Mouse (Mus musculus) kidney, adult 2 months (tissue): ENCODE data around the gene Clec2d. TPM values are rescaled to one million over a fixed set of nuclear protein-coding genes. Genes with fewer than 3 reads are reported as not detected.
A peak's percentile ranks its signal among the peaks of the same experiment; 100 is the strongest.

Experiments used
- DNase-seq: peaks from one replicate; pipeline ENCODE4 v3.0.0; 2021
- H3K27ac ChIP-seq: fragments of 200-500 bp; 2 replicates; pipeline ENCODE4 v1.5.1; 2012; ENCODE audit warnings: low read depth, low read length, control low read depth, inconsistent platforms; ENCODE audit not compliant: insufficient read depth
- H3K27me3 ChIP-seq: fragments of 200-500 bp; replicated peaks from 2 replicates; pipeline ENCODE4 v1.6.1; 2012; ENCODE audit warnings: mild to moderate bottlenecking, moderate library complexity, low read length, inconsistent platforms; ENCODE audit not compliant: control insufficient read depth, insufficient read depth
- H3K36me3 ChIP-seq: fragments of 200-500 bp; 2 replicates; pipeline ENCODE4 v1.6.1; 2012; ENCODE audit warnings: mild to moderate bottlenecking, moderate library complexity, low read length, inconsistent platforms; ENCODE audit not compliant: control insufficient read depth, insufficient read depth
- H3K4me1 ChIP-seq: fragments of 200-500 bp; 2 replicates; pipeline ENCODE4 v1.6.1; 2011; ENCODE audit warnings: low read length; ENCODE audit not compliant: control insufficient read depth, insufficient read depth
- H3K4me3 ChIP-seq: fragments of 200-500 bp; 2 replicates; pipeline ENCODE4 v1.5.1; 2011; ENCODE audit warnings: mild to moderate bottlenecking, low read depth, low read length, control low read depth; ENCODE audit not compliant: insufficient read depth
- CTCF ChIP-seq: fragments of 200-500 bp; conservative IDR thresholded peaks from 2 replicates; pipeline ENCODE4 v1.5.1; 2011; ENCODE audit warnings: low read depth, mild to moderate bottlenecking, control low read depth, low read length, moderate library complexity, mixed read lengths; ENCODE audit not compliant: insufficient read depth, insufficient read length
- POLR2A ChIP-seq: fragments of 200-500 bp; IDR thresholded peaks from one replicate; pipeline ENCODE4 v1.6.1; 2011; ENCODE audit warnings: low read depth, low read length, control low read depth
- WGBS: fragments of 180-500 bp; shearing (Covaris S2); methylation state at CpG from one replicate; pipeline ENCODE4 v1.1.7; 2018; 5-methylcytosine and 5-hydroxymethylcytosine counted together
- polyA plus RNA-seq: library from polyadenylated mRNA; depleted of rRNA; stranded (reverse); fragments of >200 nt; gene quantifications from 2 replicates; pipeline ENCODE4 v1.2.3, GENCODE M21; 2012

The Clec2d gene
- polyA plus RNA-seq, 1 experiment = 67.0 TPM

- 85% methylated on average over 3 of the region's 3 CpGs for WGBS
- H3K27me3 ChIP-seq = no peaks in the 10 kb centered on the region
- H3K36me3 ChIP-seq = no peaks in the 10 kb centered on the region
- H3K4me3 ChIP-seq = no peak overlapping the region
- H3K27ac ChIP-seq = no peak overlapping the region
- peaks cover 23% of the 10 kb centered on the region for H3K4me1 ChIP-seq
- no peak for TF ChIP-seq CTCF
- TF ChIP-seq POLR2A = no peak
- no peak for DNase-seq
Measured at GRCm38 (mm10) chr6:129216721-129217230, 36.4 kb downstream of the Clec2d start.

- peaks cover 25% of the 10 kb centered on the region for H3K4me1 ChIP-seq
- H3K27me3 ChIP-seq = no peaks in the 10 kb centered on the region
- TF ChIP-seq CTCF (no peak), POLR2A (no peak)
- no peak overlapping the region for H3K4me3 ChIP-seq
- H3K27ac ChIP-seq = no peak overlapping the region
- no peak for DNase-seq
- WGBS = 91% methylated on average over 5 of the region's 5 CpGs
- no peaks in the 10 kb centered on the region for H3K36me3 ChIP-seq
Measured at GRCm38 (mm10) chr6:129218191-129218696, 37.8 kb downstream of the Clec2d start.

GRCm38 (mm10) chr6:129219897-129220517 is 39.6 kb downstream of the Clec2d start:
- H3K27ac ChIP-seq = peak overlapping the region; percentile 47
- WGBS = 70% methylated on average over 3 of the region's 3 CpGs
- H3K36me3 ChIP-seq = no peaks in the 10 kb centered on the region
- no peak overlapping the region for H3K4me3 ChIP-seq
- H3K4me1 ChIP-seq = peaks cover 21% of the 10 kb centered on the region
- no peak for DNase-seq
- no peaks in the 10 kb centered on the region for H3K27me3 ChIP-seq
- TF ChIP-seq POLR2A (no peak), CTCF (no peak)

GRCm38 (mm10) chr6:129221053-129221452 is 40.6 kb downstream of the Clec2d start:
- TF ChIP-seq CTCF (no peak), POLR2A (no peak)
- Histone ChIP-seq H3K4me1 (peaks cover 15% of the 10 kb centered on the region), H3K36me3 (no peaks in the 10 kb centered on the region), H3K27ac (no peak overlapping the region), H3K4me3 (no peak overlapping the region), H3K27me3 (no peaks in the 10 kb centered on the region)
- no peak for DNase-seq
- 98% methylated on average over 1 of the region's 1 CpGs for WGBS

DNA sequence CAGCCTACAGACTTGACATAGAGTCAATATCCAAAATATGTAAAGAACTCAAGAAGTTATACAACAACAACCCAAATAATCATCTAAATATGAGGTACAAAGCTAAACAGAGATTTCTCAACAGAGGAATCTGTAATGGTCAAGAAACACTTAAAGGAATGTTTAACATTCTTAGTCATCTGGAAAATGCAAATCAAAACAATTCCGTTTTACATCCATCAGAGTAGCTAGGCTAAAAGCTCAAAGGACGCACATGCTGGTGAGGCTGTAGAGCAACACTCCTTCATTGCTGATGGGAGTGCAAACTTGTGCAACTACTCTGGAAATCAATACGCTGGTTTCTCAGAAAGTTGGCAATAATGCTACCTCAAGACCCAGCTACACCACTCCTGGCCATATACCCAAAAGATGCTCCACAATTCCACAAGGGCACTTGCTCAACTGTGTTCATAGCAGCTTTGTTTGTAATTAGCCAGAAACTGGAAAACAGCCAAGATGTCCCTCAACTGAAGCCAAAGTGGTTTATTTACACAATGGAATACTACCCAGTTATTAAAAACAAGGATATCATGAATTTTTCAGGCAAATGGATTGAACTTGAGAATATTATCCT is 41.9 kb downstream of the Clec2d start:
- H3K4me1 ChIP-seq = peaks cover 12% of the 10 kb centered on the region
- H3K4me3 ChIP-seq = no peak overlapping the region
- WGBS = 63% methylated on average over 3 of the region's 3 CpGs
- H3K27me3 ChIP-seq = no peaks in the 10 kb centered on the region
- peak; percentile 80 for DNase-seq
- no peaks in the 10 kb centered on the region; the same call in 1 of the 2 replicates for H3K36me3 ChIP-seq
- TF ChIP-seq CTCF (no peak), POLR2A (no peak)
- H3K27ac ChIP-seq = 0 out of 2 replicates have a peak overlapping the region, but pooled peaks have one; percentile 18

DNA sequence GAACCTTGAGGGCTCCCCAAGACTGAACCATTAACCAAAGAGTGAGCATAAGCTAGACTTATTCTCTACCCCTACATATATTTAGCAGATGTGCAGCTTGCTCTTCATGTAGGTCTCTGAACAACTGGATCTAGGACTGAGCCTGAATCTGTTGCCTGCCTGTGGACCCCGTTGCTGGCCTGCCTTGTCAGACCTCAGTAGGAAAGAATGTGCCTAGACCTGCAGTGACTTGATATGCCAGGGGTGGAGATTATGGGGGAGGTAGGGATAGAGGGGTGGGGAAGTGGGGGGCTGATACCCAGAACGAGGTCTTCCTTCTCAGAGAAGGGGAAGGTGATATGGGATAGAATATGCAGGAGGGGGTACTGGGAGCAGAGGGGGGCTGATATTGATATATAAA is 43.2 kb downstream of the Clec2d start:
- TF ChIP-seq POLR2A = no peak
- no peak for TF ChIP-seq CTCF
- Histone ChIP-seq H3K36me3 (no peaks in the 10 kb centered on the region; the same call in 1 of the 2 replicates), H3K27me3 (no peaks in the 10 kb centered on the region), H3K27ac (no peak overlapping the region), H3K4me3 (no peak overlapping the region), H3K4me1 (peaks cover 12% of the 10 kb centered on the region)
- DNase-seq = no peak
- 72% methylated on average over 2 of the region's 2 CpGs for WGBS

GRCm38 (mm10) chr6:129224090-129224489 is 43.7 kb downstream of the Clec2d start:
- DNase-seq = no peak
- peaks cover 15% of the 10 kb centered on the region for H3K4me1 ChIP-seq
- H3K27ac ChIP-seq = no peak overlapping the region
- no peaks in the 10 kb centered on the region for H3K27me3 ChIP-seq
- TF ChIP-seq POLR2A (no peak), CTCF (no peak)
- WGBS = 69% methylated on average over 1 of the region's 1 CpGs
- H3K4me3 ChIP-seq = no peak overlapping the region
- H3K36me3 ChIP-seq = no peaks in the 10 kb centered on the region; the same call in 1 of the 2 replicates
